ENCODE assay signal across 8 mouse cellular contexts in the genomic region with DNA sequence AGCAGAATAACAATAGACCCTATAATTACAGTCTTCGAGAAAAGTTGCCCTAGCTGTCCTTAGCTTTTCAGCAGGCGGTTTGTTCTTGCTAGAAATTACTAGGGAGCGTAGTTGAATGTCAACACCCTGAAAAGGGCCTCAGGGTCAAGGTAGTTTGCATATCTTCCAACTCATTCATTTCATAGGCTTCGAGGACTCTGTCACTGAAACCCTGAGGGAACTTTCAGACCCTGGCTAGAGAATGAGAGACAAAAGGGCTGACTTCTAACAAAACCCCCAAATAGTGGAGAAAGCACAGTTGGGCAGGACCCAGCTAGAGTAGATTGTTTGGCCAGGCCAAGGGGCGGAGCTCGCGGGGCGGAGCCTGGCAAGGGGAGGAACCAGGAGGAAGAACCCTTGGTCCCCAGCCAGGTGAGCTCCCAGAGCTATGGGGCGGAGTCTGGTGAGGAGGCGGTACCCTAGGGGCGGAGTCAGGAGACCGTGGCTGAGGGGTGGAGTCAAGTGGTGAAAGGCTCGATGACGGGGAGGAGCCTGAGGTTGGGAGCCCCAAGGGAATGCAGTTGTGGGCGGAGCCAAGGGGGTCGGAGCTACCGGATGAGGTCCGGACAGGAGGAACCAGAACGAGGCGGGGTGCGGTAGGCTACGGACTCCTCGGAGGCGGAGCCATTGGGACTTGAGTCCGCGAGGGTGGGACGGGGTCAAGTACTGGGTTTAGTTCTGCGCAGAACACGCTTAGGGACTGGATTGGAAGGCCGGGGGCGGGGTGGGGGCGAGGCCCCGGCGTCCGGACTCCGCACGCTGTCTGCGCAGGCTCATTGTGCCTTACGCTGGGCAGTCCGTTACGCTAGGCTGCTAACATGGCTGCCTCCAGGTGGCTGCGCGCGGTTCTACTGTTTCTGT. TPM values are rescaled to one million over a fixed set of nuclear protein-coding genes. Genes with fewer than 3 reads are reported as not detected.
DNase-seq lines count a peak whose midpoint lies in the region; ATAC-seq lines count a peak whose summit lies in the region.

No protein-coding gene starts in this region.

- no peaks in the 10 kb centered on the region for H3K4me1 ChIP-seq in brown adipose tissue, adult 24 weeks (ENCODE audit: control insufficient read depth, insufficient read depth, insufficient read length, low read length)
- H3K4me1 ChIP-seq in heart, embryonic 13.5 days = peaks cover 30% of the 10 kb centered on the region
- H3K4me1 ChIP-seq in liver, embryonic 12.5 days = peaks cover 75% of the 10 kb centered on the region
- 0 out of 2 replicates have a peak, but pooled peaks cover 11% of the 10 kb centered on the region for H3K4me1 ChIP-seq in stomach, embryonic 15.5 days

- no peaks in the 10 kb centered on the region for H3K9me3 ChIP-seq in heart, embryonic 13.5 days
- H3K9me3 ChIP-seq in liver, embryonic 12.5 days (replicated peaks) = no peaks in the 10 kb centered on the region
- no peaks in the 10 kb centered on the region for H3K9me3 ChIP-seq in stomach, embryonic 15.5 days

- H3K9ac ChIP-seq in heart, embryonic 13.5 days = peak overlapping the region; percentile 88
- peak overlapping the region; percentile 85 for H3K9ac ChIP-seq in liver, embryonic 12.5 days
- peak overlapping the region; percentile 49; the same call in 1 of the 2 replicates for H3K9ac ChIP-seq in stomach, embryonic 15.5 days

- peak overlapping the region; percentile 86 for H3K4me2 ChIP-seq in heart, embryonic 13.5 days
- peak overlapping the region; percentile 72 for H3K4me2 ChIP-seq in liver, embryonic 12.5 days
- H3K4me2 ChIP-seq in stomach, embryonic 15.5 days = peak overlapping the region; percentile 70

- DNase-seq in CD4-positive, CD25-positive, alpha-beta regulatory T cell, adult 2 months (ENCODE audit: low read depth, low spot score) = peak; percentile 98
- DNase-seq in fat pad, adult 2 months (ENCODE audit: extremely low read depth, low read depth, low spot score) = peak; percentile 96
- peak; percentile 100 for DNase-seq in kidney, postnatal 10 days
- DNase-seq in natural killer cell, adult 2 months (ENCODE audit: low spot score in 2 of 2) = peak; percentile 100

- peak overlapping the region; percentile 82 for H3K27ac ChIP-seq in brown adipose tissue, adult 24 weeks (replicated peaks; ENCODE audit: low read depth, low read length)
- H3K27ac ChIP-seq in heart, embryonic 13.5 days (replicated peaks) = peak overlapping the region; percentile 89
- peak overlapping the region; percentile 92 for H3K27ac ChIP-seq in liver, embryonic 12.5 days
- H3K27ac ChIP-seq in stomach, embryonic 15.5 days = peak overlapping the region; percentile 91

- H3K27me3 ChIP-seq in heart, embryonic 13.5 days (replicated peaks) = no peaks in the 10 kb centered on the region
- no peaks in the 10 kb centered on the region for H3K27me3 ChIP-seq in liver, embryonic 12.5 days (replicated peaks)
- no peaks in the 10 kb centered on the region for H3K27me3 ChIP-seq in stomach, embryonic 15.5 days (replicated peaks)

- H3K4me3 ChIP-seq in brown adipose tissue, adult 24 weeks (ENCODE audit: insufficient read depth, low read depth, low read length) = peak overlapping the region; percentile 85
- H3K4me3 ChIP-seq in heart, embryonic 13.5 days = peak overlapping the region; percentile 72
- H3K4me3 ChIP-seq in liver, embryonic 12.5 days = peak overlapping the region; percentile 74
- H3K4me3 ChIP-seq in stomach, embryonic 15.5 days (replicated peaks) = peak overlapping the region; percentile 73

- ATAC-seq in heart, embryonic 13.5 days (ENCODE audit: extremely low read depth, insufficient number of reproducible peaks, low FRiP score, low TSS enrichment) = peak; percentile 96
- ATAC-seq in liver, embryonic 12.5 days = peak; percentile 97
- ATAC-seq in stomach, embryonic 15.5 days (ENCODE audit: insufficient read depth, low FRiP score, low read depth) = peak; percentile 99

- peaks cover 23% of the 10 kb centered on the region for H3K36me3 ChIP-seq in heart, embryonic 13.5 days
- H3K36me3 ChIP-seq in liver, embryonic 12.5 days = peaks cover 25% of the 10 kb centered on the region
- H3K36me3 ChIP-seq in stomach, embryonic 15.5 days = peaks cover 9% of the 10 kb centered on the region; the same call in 1 of the 2 replicates

- 3% methylated on average over 44 of the region's 44 CpGs for WGBS in heart, embryonic 13.5 days
- 3% methylated on average over 44 of the region's 44 CpGs for WGBS in liver, embryonic 12.5 days (ENCODE audit: insufficient replicate concordance)
- 3% methylated on average over 43 of the region's 44 CpGs for WGBS in stomach, embryonic 15.5 days

RNA-seq across cellular contexts. Expression of gene Mesd, which starts 7.4 kb away (rescaled TPM):
- polyA plus RNA-seq in brown adipose tissue, adult 24 weeks (2012; ENCODE audit: insufficient read depth, insufficient read length, missing spikeins) = 19.9 and 33.7 TPM in 2 replicates
- polyA plus RNA-seq in heart, embryonic 13.5 days (2015; fragmentation: Nextera tagmentation; extraction: Ambion mirVana) = 83.9 and 85.3 TPM in 2 replicates
- 71.4 and 76.5 TPM in 2 replicates for polyA plus RNA-seq in liver, embryonic 12.5 days (2016; fragmentation: Nextera tagmentation; extraction: Ambion mirVana)
- polyA plus RNA-seq in stomach, embryonic 15.5 days (2015; fragmentation: Nextera tagmentation; extraction: Ambion mirVana) = 107 and 123 TPM in 2 replicates

RNA-seq across cellular contexts. Expression of gene Tlnrd1, which starts 7.6 kb away (rescaled TPM):
- polyA plus RNA-seq in brown adipose tissue, adult 24 weeks (2012; ENCODE audit: insufficient read depth, insufficient read length, missing spikeins) = 6.5 and 8.8 TPM in 2 replicates
- polyA plus RNA-seq in heart, embryonic 13.5 days (2015; fragmentation: Nextera tagmentation; extraction: Ambion mirVana) = 9.9 and 10.2 TPM in 2 replicates
- polyA plus RNA-seq in liver, embryonic 12.5 days (2016; fragmentation: Nextera tagmentation; extraction: Ambion mirVana) = 21.7 and 23.1 TPM in 2 replicates
- 14.2 and 14.3 TPM in 2 replicates for polyA plus RNA-seq in stomach, embryonic 15.5 days (2015; fragmentation: Nextera tagmentation; extraction: Ambion mirVana)

Comparison
In these comparisons a context has a peak if more than half of its experiments do, and no peak if none do; other contexts are left out.
1. Peak in every context shown above with its lines: DNase-seq, ATAC-seq, H3K4me3 ChIP-seq and H3K27ac ChIP-seq.